Mouse (Mus musculus): Measurements from ENCODE around the gene Abcf2. TPM values are rescaled to one million over a fixed set of nuclear protein-coding genes. Genes with fewer than 3 reads are reported as not detected.

The Abcf2 gene
- total RNA-seq, 2 experiments from 2014 or later, result 108 to 112 TPM

DNA sequence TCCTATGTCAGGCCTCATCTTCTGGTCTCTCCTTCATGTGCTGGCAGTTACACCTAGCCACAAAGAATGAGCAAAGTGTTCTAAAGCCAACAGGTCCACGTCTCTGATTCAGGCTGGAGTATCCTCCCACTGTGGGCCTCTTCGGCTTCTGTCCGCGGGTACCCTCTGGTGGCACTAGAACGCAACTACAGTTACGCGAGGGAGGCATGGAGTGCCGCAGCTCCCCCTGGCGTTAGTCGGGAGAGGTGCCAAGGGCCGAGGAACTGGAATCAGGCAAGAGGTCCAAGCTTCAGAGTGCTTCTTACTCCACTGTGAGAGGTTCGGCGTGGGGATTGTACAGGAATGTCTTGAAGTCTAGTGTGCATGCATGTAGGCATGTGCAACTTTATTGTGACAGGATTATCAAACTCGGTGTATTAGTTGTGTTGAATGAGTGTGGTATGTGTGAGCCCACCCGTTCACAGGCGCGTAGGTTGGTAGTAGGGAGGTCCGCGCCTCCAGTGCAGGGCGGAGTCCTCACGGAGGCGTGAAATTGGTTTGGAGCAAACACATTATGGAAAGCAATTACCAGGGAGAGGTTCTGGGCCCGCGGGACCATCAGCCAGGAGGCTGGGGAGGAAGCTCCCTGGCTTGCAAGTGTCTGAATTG is 47.1 kb downstream of the Abcf2 start:
- peak; percentile 94 for DNase-seq (ENCODE audit: low spot score)

- no peak for DNase-seq (ENCODE audit: low spot score)
These were observed 49.5 kb downstream of the Abcf2 start for GRCm38 (mm10) chr5:24527780-24528179.

DNA sequence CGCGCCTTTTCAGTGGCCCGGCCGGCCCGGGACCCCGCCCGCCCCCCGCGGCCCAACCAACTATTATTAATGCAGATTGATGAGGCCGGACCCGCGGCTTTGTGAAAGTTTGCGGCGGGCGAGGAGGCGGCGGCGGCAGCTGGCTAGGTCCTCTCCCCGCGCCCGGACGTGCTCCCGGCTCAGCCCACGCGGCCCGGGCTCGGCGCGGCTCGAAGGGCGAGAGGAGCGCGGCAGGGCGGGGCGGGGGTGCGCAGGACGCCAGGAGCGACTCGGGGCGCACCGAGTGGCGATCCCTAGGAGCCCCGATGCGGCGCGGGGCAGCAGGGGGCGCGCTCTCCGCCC is 50.4 kb downstream of the Abcf2 start, which contains the start of gene Gbx1:
Gbx1 (minus strand) TSS at position 314 of the 342 bp plus-strand sequence.
- no peak for DNase-seq (ENCODE audit: low spot score)

DNA sequence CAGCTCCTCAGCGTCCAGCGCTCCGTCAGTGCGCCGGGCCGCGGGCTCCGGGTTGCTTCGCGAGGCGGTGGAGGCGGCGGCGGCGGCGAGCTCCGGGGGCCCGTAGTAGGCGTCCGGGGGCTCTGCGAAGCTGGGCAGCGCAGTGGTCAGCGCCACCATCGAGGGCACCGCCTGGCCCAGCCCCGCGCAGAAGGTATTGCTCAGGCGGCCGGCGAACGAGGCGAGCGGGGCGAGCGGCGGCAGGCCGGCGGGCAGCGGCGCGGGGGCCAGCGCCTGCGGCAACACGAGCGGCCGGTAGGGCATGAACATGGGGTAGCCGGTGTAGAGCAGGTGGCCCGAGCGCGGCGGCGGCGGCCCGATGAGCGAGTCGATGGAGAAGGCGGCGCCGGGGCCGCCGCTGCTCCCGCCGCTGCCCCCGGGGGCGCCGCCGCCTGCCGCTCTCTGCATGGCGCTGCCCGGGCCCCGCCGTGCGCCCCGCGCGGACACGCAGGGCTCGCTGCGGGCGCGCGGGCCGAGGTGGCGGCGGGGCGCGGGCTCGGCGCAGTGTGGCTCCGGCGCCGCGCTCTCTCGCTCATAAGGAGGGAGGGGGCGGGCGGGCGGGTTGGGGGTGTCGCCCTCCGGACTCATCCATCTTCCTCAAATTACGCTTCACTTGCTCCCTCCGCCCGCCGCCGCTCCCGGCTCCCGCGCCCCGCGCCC is 50.9 kb downstream of the Abcf2 start:
- DNase-seq (ENCODE audit: low spot score), result no peak

DNA sequence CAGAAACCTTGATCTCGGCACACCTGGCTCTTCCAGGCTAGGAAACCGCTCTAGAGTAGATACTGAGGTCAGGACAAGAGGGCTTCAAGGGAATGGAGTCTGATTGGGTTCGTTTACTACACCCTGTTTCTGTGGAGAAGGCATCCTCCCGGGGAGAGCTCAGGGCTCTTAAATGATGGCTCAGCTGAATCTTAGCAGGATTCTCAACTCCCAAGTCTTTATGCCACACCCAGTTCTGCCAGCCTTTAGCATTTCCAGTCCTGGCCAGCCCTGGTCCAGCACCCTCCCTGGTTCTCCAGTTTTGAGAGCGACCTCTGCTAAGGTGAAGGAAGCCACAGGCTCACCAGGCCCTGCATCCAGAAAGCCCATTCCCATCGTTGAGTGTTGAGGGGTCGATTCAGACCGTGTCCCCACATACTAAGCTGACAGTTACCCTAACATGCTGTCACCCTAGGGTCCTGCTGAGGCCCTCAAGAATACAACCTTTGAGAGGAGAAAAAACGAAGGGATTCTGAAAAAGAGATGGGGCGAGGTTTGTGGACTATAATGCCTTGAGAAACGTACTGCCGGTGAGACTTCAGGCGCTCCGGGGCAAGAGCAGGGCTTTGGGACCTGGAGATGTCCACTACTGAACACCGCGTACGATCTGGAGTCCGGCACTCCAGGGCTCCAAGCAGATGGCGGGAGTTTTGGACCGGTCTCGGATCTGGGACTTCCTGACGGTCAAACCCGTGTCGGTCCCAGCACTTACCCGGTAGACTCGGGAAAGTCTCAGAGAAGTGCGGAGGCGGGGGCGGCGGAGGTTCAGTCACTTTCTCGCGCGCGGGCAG is 51.7 kb downstream of the Abcf2 start:
- DNase-seq (ENCODE audit: low spot score), result no peak

DNA sequence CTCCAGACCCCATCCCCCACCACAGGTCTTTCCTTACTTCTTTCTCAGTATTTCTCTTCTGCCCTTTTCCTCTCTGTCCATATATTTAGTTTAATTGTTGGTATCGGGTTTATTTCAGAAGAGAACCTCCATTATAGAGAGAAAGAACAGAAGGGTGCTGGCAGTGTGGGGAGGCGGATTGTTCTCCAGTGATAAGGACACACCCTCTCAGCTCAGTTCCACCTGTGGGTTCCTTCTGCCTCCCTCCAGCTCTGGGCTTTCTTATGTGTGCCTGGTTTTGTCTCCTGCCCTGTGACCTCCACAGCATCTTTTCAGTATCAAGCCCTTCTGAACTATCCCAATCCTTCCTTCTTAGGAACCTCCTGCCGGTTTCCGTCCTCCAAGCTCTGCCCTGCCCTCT is 52.7 kb downstream of the Abcf2 start:
- no peak for DNase-seq (ENCODE audit: low spot score)

DNA sequence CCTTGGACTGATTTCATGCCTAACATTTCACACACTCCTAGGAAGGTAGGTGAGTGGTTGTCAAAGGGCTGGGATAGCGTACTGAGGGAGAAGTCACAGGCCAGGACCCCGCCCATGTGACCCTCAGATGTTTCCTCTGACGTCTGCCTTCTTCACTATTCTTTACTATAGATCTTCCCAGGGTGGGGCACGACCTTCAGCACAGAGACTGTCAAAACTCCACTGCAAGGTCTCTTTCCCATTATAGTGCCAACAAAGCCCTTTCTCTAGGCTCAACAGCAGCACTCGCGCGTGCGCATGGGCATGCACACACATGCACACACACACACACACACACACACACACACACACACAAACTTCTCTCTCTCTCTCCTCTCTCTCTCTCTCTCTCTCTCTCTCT is 53.5 kb downstream of the Abcf2 start:
- no peak for DNase-seq (ENCODE audit: low spot score)

- no peak for DNase-seq (ENCODE audit: low spot score)
These were observed 55.9 kb downstream of the Abcf2 start for GRCm38 (mm10) chr5:24521366-24521765.

Small RNA genes within 50 kb of the gene (microRNA-seq; reads per million reads assigned to microRNA genes)
- gene Mir671, result 285 reads per million, percentile 69 among the genes with 10 or more reads in this experiment

Other genes with a start within 250 kb of the Abcf2 start
- 1 to 10 TPM; 1.1 to 1.5 TPM for gene Kcnh2, start 225.9 kb downstream of the Abcf2 start, total RNA-seq (2021)
- 1 to 10 TPM; 4.3 to 8.1 TPM for gene Nos3, start 212.7 kb downstream of the Abcf2 start, total RNA-seq (2021)
- under 1 TPM; 0.16 to 0.19 TPM for gene Atg9b, start 185.3 kb downstream of the Abcf2 start, total RNA-seq (2021)
- gene Abcb8, start 183.8 kb downstream of the Abcf2 start, total RNA-seq (2021), result 10 to 100 TPM; 30.4 to 40.3 TPM
- gene Asic3, start 164.1 kb downstream of the Abcf2 start, total RNA-seq (2021), result under 1 TPM; 0.32 to 0.38 TPM
- gene Cdk5, start 153.9 kb downstream of the Abcf2 start, total RNA-seq (2021), result 10 to 100 TPM; 10.5 to 11.2 TPM
- gene Slc4a2, start 153.6 kb downstream of the Abcf2 start, total RNA-seq (2021), result 10 to 100 TPM; 13.9 to 14.3 TPM
- gene Fastk, start 132.2 kb downstream of the Abcf2 start, total RNA-seq (2021), result 100 to 1,000 TPM; 183 to 194 TPM
- gene Tmub1, start 129.6 kb downstream of the Abcf2 start, total RNA-seq (2021), result 10 to 100 TPM; 17.7 to 23.3 TPM
- gene Agap3, start 125.3 kb downstream of the Abcf2 start, total RNA-seq (2021), result 10 to 100 TPM; 74.3 to 84.7 TPM
- gene Gbx1, start 50.3 kb downstream of the Abcf2 start, total RNA-seq (2021), result not detected
- gene Asb10, start 36.5 kb downstream of the Abcf2 start, total RNA-seq (2021), result 100 to 1,000 TPM; 101 to 107 TPM
- gene 4931409K22Rik, start 20.7 kb downstream of the Abcf2 start, total RNA-seq (2021), result not detected
- 10 to 100 TPM in 1 of 2 experiments, 1 to 10 TPM in 1; 8.9 to 10.3 TPM for gene Chpf2, start 9.3 kb upstream of the Abcf2 start, total RNA-seq (2021)
- 100 to 1,000 TPM; 199 to 207 TPM for gene Smarcd3, start 46.9 kb upstream of the Abcf2 start, total RNA-seq (2021)
- gene Nub1, start 108.1 kb upstream of the Abcf2 start, total RNA-seq (2021), result 10 to 100 TPM; 31.1 to 33.2 TPM
- gene Wdr86, start 153.3 kb upstream of the Abcf2 start, total RNA-seq (2021), result not detected
- gene Crygn, start 180.5 kb upstream of the Abcf2 start, total RNA-seq (2021), result not detected

Data from gastrocnemius, adult 18-20 months (tissue).